In the genomic region with DNA sequence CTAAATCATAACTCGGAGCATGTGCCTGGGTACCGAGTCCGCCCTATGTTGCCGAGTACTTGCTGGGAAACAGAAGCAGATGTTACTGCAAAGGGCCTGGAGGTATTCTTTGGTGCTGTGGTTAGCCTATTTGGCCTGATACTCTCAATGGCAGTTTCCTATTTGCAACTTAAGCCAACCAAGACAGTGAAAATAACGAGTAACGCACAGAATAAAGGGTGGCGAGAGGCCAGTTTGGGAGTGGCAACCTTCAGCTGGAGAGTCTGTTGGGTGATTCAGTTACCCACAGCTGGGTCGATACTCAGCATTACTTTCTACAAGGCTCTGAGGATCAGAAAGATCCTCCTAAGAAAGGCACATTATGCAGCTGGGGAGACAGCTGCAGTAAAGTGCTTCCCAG, we compare ENCODE assay signal across 21 mouse cellular contexts.
A peak's percentile ranks its signal among the peaks of the same experiment; 100 is the strongest.
DNase-seq lines count a peak whose midpoint lies in the region; ATAC-seq and TF ChIP-seq lines count a peak whose summit lies in the region.
"Had no signal": no experiment of that assay in that cellular context is flagged by ENCODE, and none has a peak within 500 bp of the region (broad histone marks: within the 10 kb centered on the region; RNA-seq: fewer than 3 reads in every experiment).

No protein-coding gene starts in this region.

- H3K4me2 ChIP-seq in embryonic facial prominence, embryonic 15.5 days (replicated peaks) = no peak overlapping the region
- H3K4me2 ChIP-seq in midbrain, postnatal 0 days (ENCODE audit: low read depth, low read length, poor library complexity, severe bottlenecking) = no peak overlapping the region
- H3K4me2 ChIP-seq in midbrain, embryonic 13.5 days (replicated peaks) = no peak overlapping the region
- H3K4me2 ChIP-seq: hindbrain, embryonic 13.5 days had no signal

- no peak overlapping the region for H3K4me3 ChIP-seq in embryonic facial prominence, embryonic 15.5 days (replicated peaks)
- H3K4me3 ChIP-seq in midbrain, postnatal 0 days (ENCODE audit: low read depth, low read length) = no peak overlapping the region
- H3K4me3 ChIP-seq in midbrain, embryonic 13.5 days (replicated peaks) = no peak overlapping the region
- H3K4me3 ChIP-seq: forebrain, embryonic 10.5 days; heart, embryonic 10.5 days; hindbrain, embryonic 13.5 days had no signal

- WGBS in embryonic facial prominence, embryonic 15.5 days = 40% methylated on average over 8 of the region's 8 CpGs
- 92% methylated on average over 8 of the region's 8 CpGs for whole genome bisulfite sequencing in midbrain, postnatal 0 days
- WGBS in midbrain, embryonic 13.5 days = 90% methylated on average over 8 of the region's 8 CpGs

- TF ChIP-seq CTCF in midbrain, postnatal 0 days (IDR thresholded peaks at IDR 0.05) = no peak

- H3K27ac ChIP-seq in embryonic facial prominence, embryonic 15.5 days (replicated peaks) = 0 out of 2 replicates have a peak overlapping the region, but pooled peaks have one; percentile 24
- no peak overlapping the region for H3K27ac ChIP-seq in midbrain, postnatal 0 days (ENCODE audit: low read depth, low read length)
- H3K27ac ChIP-seq in midbrain, embryonic 13.5 days = no peak overlapping the region
- H3K27ac ChIP-seq: forebrain, embryonic 10.5 days; heart, embryonic 10.5 days; hindbrain, postnatal 0 days had no signal

- DNase-seq in retina, postnatal 1 day = peak; percentile 11
- DNase-seq in retina, embryonic 14.5 days (ENCODE audit: low spot score) = no peak
- DNase-seq in Muller cell, postnatal 12 days (ENCODE audit: inconsistent ontology term) = peak; percentile 60
- DNase-seq in midbrain, postnatal 0 days (ENCODE audit: low spot score) = no peak
- DNase-seq in frontal cortex, postnatal 14 days (ENCODE audit: low spot score in 2 of 2) = no peak
- DNase-seq: adrenal gland, postnatal 14 days; cerebellum, adult 18-20 months; cerebellum, adult 9-11 months; cerebellum, postnatal 36 days; gastrocnemius, postnatal 10 days; heart, adult 18-20 months; heart, postnatal 4 days had no signal

- no peak overlapping the region for H3K9ac ChIP-seq in embryonic facial prominence, embryonic 15.5 days
- no peak overlapping the region for H3K9ac ChIP-seq in midbrain, postnatal 0 days (replicated peaks; ENCODE audit: low read length, poor library complexity, severe bottlenecking)
- no peak overlapping the region for H3K9ac ChIP-seq in midbrain, embryonic 13.5 days (replicated peaks)
- H3K9ac ChIP-seq: hindbrain, embryonic 13.5 days had no signal

- ATAC-seq in embryonic facial prominence, embryonic 15.5 days (ENCODE audit: insufficient number of reproducible peaks, low FRiP score, low TSS enrichment, low read depth) = no peak
- ATAC-seq in midbrain, postnatal 0 days (ENCODE audit: low FRiP score) = no peak
- ATAC-seq in midbrain, embryonic 13.5 days = no peak
- ATAC-seq: activated CD4-positive, CD25-positive, alpha-beta regulatory T cell, adult 4 months; forebrain, embryonic 14.5 days; hindbrain, postnatal 0 days; Patski had no signal

- peaks cover 12% of the 10 kb centered on the region for H3K4me1 ChIP-seq in embryonic facial prominence, embryonic 15.5 days
- H3K4me1 ChIP-seq in midbrain, postnatal 0 days (ENCODE audit: insufficient read depth, low read length) = no peaks in the 10 kb centered on the region
- H3K4me1 ChIP-seq in midbrain, embryonic 13.5 days (replicated peaks) = 0 out of 2 replicates have a peak, but pooled peaks cover 4% of the 10 kb centered on the region
- H3K4me1 ChIP-seq: forebrain, embryonic 10.5 days had no signal

- H3K9me3 ChIP-seq in embryonic facial prominence, embryonic 15.5 days (replicated peaks) = no peaks in the 10 kb centered on the region
- H3K9me3 ChIP-seq in midbrain, postnatal 0 days (ENCODE audit: low read length) = no peaks in the 10 kb centered on the region
- H3K9me3 ChIP-seq in midbrain, embryonic 13.5 days = no peaks in the 10 kb centered on the region
- H3K9me3 ChIP-seq: forebrain, embryonic 10.5 days; heart, embryonic 10.5 days; hindbrain, embryonic 13.5 days had no signal

- no peaks in the 10 kb centered on the region for H3K36me3 ChIP-seq in embryonic facial prominence, embryonic 15.5 days
- H3K36me3 ChIP-seq in midbrain, postnatal 0 days (ENCODE audit: insufficient read depth, low read length) = no peaks in the 10 kb centered on the region
- no peaks in the 10 kb centered on the region for H3K36me3 ChIP-seq in midbrain, embryonic 13.5 days
- H3K36me3 ChIP-seq: forebrain, embryonic 10.5 days; heart, embryonic 10.5 days; hindbrain, embryonic 13.5 days had no signal

- no peaks in the 10 kb centered on the region; the same call in 1 of the 2 replicates for H3K27me3 ChIP-seq in embryonic facial prominence, embryonic 15.5 days
- H3K27me3 ChIP-seq in midbrain, postnatal 0 days (ENCODE audit: insufficient read depth, low read length) = no peaks in the 10 kb centered on the region
- H3K27me3 ChIP-seq in midbrain, embryonic 13.5 days = no peaks in the 10 kb centered on the region
- H3K27me3 ChIP-seq: hindbrain, embryonic 13.5 days; Patski had no signal

Comparison
In these comparisons a context has a peak if more than half of its experiments do, and no peak if none do; other contexts are left out.
1. DNase-seq: peak in retina, postnatal 1 day (single experiment) and Muller cell, postnatal 12 days (single experiment); none in retina, embryonic 14.5 days (single experiment), midbrain, postnatal 0 days (single experiment) and frontal cortex, postnatal 14 days (0 of 2).